Mouse (Mus musculus) MEL (cell line): ENCODE results near the gene Mllt11. TPM values are rescaled to one million over a fixed set of nuclear protein-coding genes. Genes with fewer than 3 reads are reported as not detected.

Experiments used
- DNase-seq: peaks from one replicate; pipeline ENCODE4 v3.0.0; 2011; ENCODE audit warnings: low read depth, low spot score
- H3K27ac ChIP-seq: 2 replicates; pipeline ENCODE4 v1.5.1; 2012; ENCODE audit warnings: low read depth, mild to moderate bottlenecking, control low read depth, low read length, moderate library complexity; ENCODE audit not compliant: control insufficient read depth
- H3K27me3 ChIP-seq, 2 experiments: fragments of 150-350 bp in 1 of 2; sonication (generic) in 1 of 2; 2 replicates each; pipeline ENCODE4 v1.6.1; 2012; ENCODE audit warnings: low read length in 2 of 2, mild to moderate bottlenecking in 2 of 2, improper control_type of control experiment in 1 of 2, moderate library complexity in 1 of 2; ENCODE audit not compliant: insufficient read depth in 2 of 2, control insufficient read depth in 1 of 2
- H3K36me3 ChIP-seq, 2 experiments: 2 replicates each; pipeline ENCODE4 v1.6.1; 2012 to 2014; ENCODE audit warnings: low read length in 2 of 2, improper control_type of control experiment in 1 of 2, inconsistent platforms in 1 of 2, mild to moderate bottlenecking in 1 of 2; ENCODE audit not compliant: insufficient read depth in 2 of 2, control insufficient read depth in 1 of 2
- H3K4me1 ChIP-seq, 2 experiments: fragments of 150-350 bp in 1 of 2; sonication (generic) in 1 of 2; 2 replicates each; pipeline ENCODE4 v1.6.1; 2012; ENCODE audit warnings: low read length in 2 of 2, improper control_type of control experiment in 1 of 2, mild to moderate bottlenecking in 1 of 2; ENCODE audit not compliant: insufficient read depth in 2 of 2, control insufficient read depth in 1 of 2
- H3K4me3 ChIP-seq, 2 experiments: fragments of 150-350 bp in 1 of 2; sonication (generic) in 1 of 2; 2 replicates each; pipeline ENCODE4 v1.5.1; 2012; ENCODE audit warnings: low read depth in 2 of 2, low read length in 2 of 2, mild to moderate bottlenecking in 2 of 2, moderate library complexity in 2 of 2, control low read depth in 1 of 2, improper control_type of control experiment in 1 of 2; ENCODE audit not compliant: control insufficient read depth in 1 of 2, insufficient read depth in 1 of 2
- H3K79me2 ChIP-seq: 2 replicates; pipeline ENCODE4 v1.6.1; 2012; ENCODE audit warnings: mild to moderate bottlenecking, low read length, moderate library complexity; ENCODE audit not compliant: control insufficient read depth, poor library complexity, insufficient read depth
- H3K9ac ChIP-seq: 2 replicates; pipeline ENCODE4 v1.6.1; 2012; ENCODE audit warnings: low read depth, mild to moderate bottlenecking, control low read depth, low read length, moderate library complexity; ENCODE audit not compliant: control insufficient read depth, poor library complexity, severe bottlenecking
- H3K9me3 ChIP-seq: fragments of 150-350 bp; sonication (generic); replicated peaks from 2 replicates; pipeline ENCODE4 v1.6.1; 2012; ENCODE audit warnings: mild to moderate bottlenecking, low read length, improper control_type of control experiment, moderate library complexity; ENCODE audit not compliant: insufficient read depth
- BHLHE40 ChIP-seq: IDR thresholded peaks from 2 replicates; pipeline ENCODE4 v1.6.1; 2012; ENCODE audit warnings: low read depth, mild to moderate bottlenecking, inconsistent platforms, low read length, improper control_type of control experiment, borderline replicate concordance
- CTCF ChIP-seq, 3 experiments: IDR thresholded peaks in 2 of 3; conservative IDR thresholded peaks in 1 of 3; 2 replicates each; pipeline ENCODE4 v1.5.1; 2011 to 2012; ENCODE audit warnings: low read length in 3 of 3, low read depth in 2 of 3, mild to moderate bottlenecking in 2 of 3, improper control_type of control experiment in 1 of 3, inconsistent platforms in 1 of 3, mixed read lengths in 1 of 3, moderate library complexity in 1 of 3; ENCODE audit not compliant: control insufficient read depth in 1 of 3, insufficient read depth in 1 of 3, poor library complexity in 1 of 3, severe bottlenecking in 1 of 3
- E2F4 ChIP-seq: IDR thresholded peaks from 2 replicates; pipeline ENCODE4 v1.6.1; 2011; ENCODE audit warnings: low read depth, low read length, improper control_type of control experiment, borderline replicate concordance
- ELF1 ChIP-seq: IDR thresholded peaks from 2 replicates; pipeline ENCODE4 v1.6.1; 2014; ENCODE audit warnings: low read depth, mild to moderate bottlenecking, inconsistent platforms, low read length, improper control_type of control experiment, moderate library complexity
- ETS1 ChIP-seq: IDR thresholded peaks from 2 replicates; pipeline ENCODE4 v1.6.1; 2012; ENCODE audit warnings: low read depth, mild to moderate bottlenecking, inconsistent platforms, low read length, improper control_type of control experiment, moderate library complexity
- KAT2A ChIP-seq: conservative IDR thresholded peaks from 2 replicates; pipeline ENCODE4 v1.6.1; 2012; ENCODE audit warnings: low read depth, low read length, improper control_type of control experiment, inconsistent platforms
- MAZ ChIP-seq: IDR thresholded peaks from 2 replicates; pipeline ENCODE4 v1.6.1; 2012; ENCODE audit warnings: low read depth, mild to moderate bottlenecking, inconsistent platforms, low read length, improper control_type of control experiment
- MEF2A ChIP-seq: IDR thresholded peaks from 2 replicates; pipeline ENCODE4 v1.6.1; 2014; ENCODE audit warnings: low read depth, mild to moderate bottlenecking, inconsistent platforms, low read length, improper control_type of control experiment; ENCODE audit not compliant: poor library complexity, insufficient replicate concordance, severe bottlenecking; ENCODE audit errors: extremely low read depth
- MXI1 ChIP-seq: IDR thresholded peaks from 2 replicates; pipeline ENCODE4 v1.6.1; 2011; ENCODE audit warnings: mild to moderate bottlenecking, low read depth, low read length, improper control_type of control experiment
- MYB ChIP-seq: IDR thresholded peaks from 2 replicates; pipeline ENCODE4 v1.6.1; 2011; ENCODE audit warnings: mild to moderate bottlenecking, low read depth, low read length, improper control_type of control experiment
- MYC ChIP-seq: IDR thresholded peaks from 2 replicates; pipeline ENCODE4 v1.6.1; 2011; ENCODE audit warnings: low read depth, mild to moderate bottlenecking, low read length, improper control_type of control experiment, moderate library complexity
- NELFE ChIP-seq: IDR thresholded peaks from 2 replicates; pipeline ENCODE4 v1.6.1; 2011; ENCODE audit warnings: low read depth, low read length, improper control_type of control experiment
- NRF1 ChIP-seq: IDR thresholded peaks from 2 replicates; pipeline ENCODE4 v1.6.1; 2014; ENCODE audit warnings: low read depth, mild to moderate bottlenecking, inconsistent platforms, low read length, improper control_type of control experiment, moderate library complexity; ENCODE audit not compliant: poor library complexity, insufficient read depth, severe bottlenecking
- POLR2A ChIP-seq, 2 experiments: IDR thresholded peaks; 2 replicates each; pipeline ENCODE4 v1.6.1; 2011 to 2012; ENCODE audit warnings: low read length in 2 of 2, mild to moderate bottlenecking in 2 of 2, control low read depth in 1 of 2, improper control_type of control experiment in 1 of 2, low read depth in 1 of 2, moderate library complexity in 1 of 2; ENCODE audit not compliant: control insufficient read depth in 1 of 2, insufficient read depth in 1 of 2, poor library complexity in 1 of 2
- POLR2AphosphoS2 ChIP-seq: IDR thresholded peaks from 2 replicates; pipeline ENCODE4 v1.6.1; 2011; ENCODE audit warnings: low read length, improper control_type of control experiment
- POLR2AphosphoS5 ChIP-seq: IDR thresholded peaks from 2 replicates; pipeline ENCODE4 v1.6.1; 2012; ENCODE audit warnings: low read depth, borderline replicate concordance, mild to moderate bottlenecking, inconsistent platforms, low read length, moderate library complexity, mixed read lengths
- SMC3 ChIP-seq: IDR thresholded peaks from 2 replicates; pipeline ENCODE4 v1.6.1; 2011; ENCODE audit warnings: low read depth, low read length, improper control_type of control experiment
- TBP ChIP-seq: IDR thresholded peaks from 2 replicates; pipeline ENCODE4 v1.8.0; 2011; ENCODE audit warnings: low read depth, low read length, improper control_type of control experiment
- UBTF ChIP-seq: IDR thresholded peaks from 2 replicates; pipeline ENCODE4 v1.6.1; 2012; ENCODE audit warnings: low read depth, mild to moderate bottlenecking, inconsistent platforms, low read length, improper control_type of control experiment, moderate library complexity, borderline replicate concordance; ENCODE audit not compliant: insufficient read depth
- USF1 ChIP-seq: IDR thresholded peaks from 2 replicates; pipeline ENCODE4 v1.6.1; 2014; ENCODE audit warnings: low read depth, mild to moderate bottlenecking, inconsistent platforms, low read length, improper control_type of control experiment, moderate library complexity
- ZKSCAN1 ChIP-seq: IDR thresholded peaks from 2 replicates; pipeline ENCODE4 v1.6.1; 2012; ENCODE audit warnings: low read depth, mild to moderate bottlenecking, inconsistent platforms, low read length, improper control_type of control experiment, moderate library complexity
- ZMIZ1 ChIP-seq: IDR thresholded peaks from 2 replicates; pipeline ENCODE4 v1.6.1; 2012; ENCODE audit warnings: low read depth, mild to moderate bottlenecking, inconsistent platforms, low read length, improper control_type of control experiment, moderate library complexity
- polyA plus RNA-seq, 2 experiments: library from polyadenylated mRNA; stranded (reverse) in 1 of 2; unstranded in 1 of 2; fragments of >175 nt in 1 of 2; fragments of >200 nt in 1 of 2; gene quantifications; 2 replicates each; pipeline versions ENCODE4 v1.2.1 to v1.2.4; 2012; ENCODE audit warnings: low replicate concordance in 2 of 2, low read depth in 1 of 2; ENCODE audit not compliant: insufficient read length in 2 of 2, insufficient read depth in 1 of 2, missing spikeins in 1 of 2
- total RNA-seq: library from RNA; depleted of rRNA; stranded (reverse); fragments of 300-350 nt; gene quantifications from 2 replicates; pipeline ENCODE4 v1.2.3, GENCODE M21; 2012

Gene Mllt11
- total and polyA plus RNA-seq, 3 experiments: 7.3 to 24.6 TPM; not detected in 1

- peak; percentile 98 for DNase-seq
- Histone ChIP-seq H3K4me1 (peaks cover 20 to 28% of the 10 kb centered on the region in 2 experiments), H3K9ac (peak within 1 kb of the TSS; percentile 81), H3K36me3 (peaks cover 17 to 37% of the 10 kb centered on the region in 2 experiments), H3K4me3 (peak within 1 kb of the TSS; percentile 66 to 73), H3K9me3 (no peaks in the 10 kb centered on the region), H3K27ac (peak within 1 kb of the TSS; percentile 86), H3K27me3 (no peaks in the 10 kb centered on the region), H3K79me2 (peaks cover 66% of the 10 kb centered on the region)
- TF ChIP-seq BHLHE40: no peak
- no peak for TF ChIP-seq NELFE
- TF ChIP-seq POLR2A (IDR thresholded peaks at IDR 0.05; ENCODE audit: control insufficient read depth in 1 of 2, insufficient read depth in 1 of 2, low read depth in 1 of 2, low read length in 2 of 2, poor library complexity in 1 of 2): peak in 1 of 2 experiments; percentile 99; a peak in 2 of 4 replicates
- peak; percentile 47; the same call in 1 of the 2 replicates for TF ChIP-seq POLR2AphosphoS5
- no peak for TF ChIP-seq MAZ
- peak; percentile 83 for TF ChIP-seq TBP
- TF ChIP-seq UBTF: peak; percentile 75
These were observed 3.6 kb downstream of the Mllt11 start, which contains the start of gene Cdc42se1 for GRCm38 (mm10) chr3:95228148-95228893. Gene Cdc42se1 (plus strand): TSS chr3:95228732.

GRCm38 (mm10) chr3:95227214-95227613 is 4.8 kb downstream of the Mllt11 start:
- Histone ChIP-seq H3K4me3 (peak overlapping the region; percentile 1 to 73; a peak in 2 of 4 replicates), H3K9ac (peak overlapping the region; percentile 3; the same call in 1 of the 2 replicates), H3K36me3 (peaks cover 6 to 27% of the 10 kb centered on the region in 2 experiments), H3K27me3 (no peaks in the 10 kb centered on the region), H3K27ac (no peak overlapping the region), H3K79me2 (peaks cover 56% of the 10 kb centered on the region), H3K4me1 (peaks cover 16 to 21% of the 10 kb centered on the region in 2 experiments), H3K9me3 (no peaks in the 10 kb centered on the region)
- TF ChIP-seq POLR2AphosphoS2 (no peak), ZMIZ1 (no peak), MYB (no peak), MYC (no peak), ETS1 (no peak), ELF1 (no peak), MXI1 (no peak), KAT2A (no peak), USF1 (no peak), NELFE (no peak), MAZ (no peak), CTCF (IDR thresholded peaks at IDR 0.05 in 2 of 3, conservative IDR thresholded peaks at IDR 0.05 in 1 of 3; ENCODE audit: control insufficient read depth in 1 of 3, insufficient read depth in 1 of 3, low read depth in 2 of 3, low read length in 3 of 3, poor library complexity in 1 of 3, severe bottlenecking in 1 of 3) (no peak), E2F4 (no peak), MEF2A (no peak), SMC3 (no peak), ZKSCAN1 (no peak), NRF1 (no peak)
- no peak for DNase-seq
